Mouse (Mus musculus) thymus, adult 2 months (tissue): Measurements from ENCODE around the gene Dxo.

Experiments used
- CTCF ChIP-seq: fragments of 200-500 bp; IDR thresholded peaks from 2 replicates; pipeline ENCODE4 v1.5.1; 2012; ENCODE audit warnings: mild to moderate bottlenecking, control low read depth, low read length, moderate library complexity, borderline replicate concordance; ENCODE audit not compliant: control insufficient read depth, poor library complexity, insufficient read depth; ENCODE audit errors: extremely low read depth
- POLR2A ChIP-seq: fragments of 200-500 bp; IDR thresholded peaks from 2 replicates; pipeline ENCODE4 v1.6.1; 2012; ENCODE audit warnings: mild to moderate bottlenecking, low read length, control low read depth, moderate library complexity; ENCODE audit not compliant: control insufficient read depth, poor library complexity, insufficient read depth; ENCODE audit errors: extremely low read depth

GRCm38 (mm10) chr17:34847615-34848014, 10.8 kb downstream of the Dxo start:
- TF ChIP-seq POLR2A (no peak), CTCF (no peak)
